Mouse (Mus musculus) lung, embryonic 14.5 days (tissue): ENCODE measurements around the gene Ptcra. TPM values are rescaled to one million over a fixed set of nuclear protein-coding genes. Genes with fewer than 3 reads are reported as not detected.

ENCODE experiments used
- ATAC-seq: fragments of 200-750 bp; cut with Nextera tagmentation; 2 replicates; pipeline ENCODE4 v1.8.0; 2017; ENCODE audit warnings: mild to moderate bottlenecking, moderate TSS enrichment, moderate library complexity; ENCODE audit not compliant: insufficient read depth
- DNase-seq: peaks from one replicate; pipeline ENCODE4 v3.0.0-alpha.2; 2015
- H3K27ac ChIP-seq: fragments of 300-500 bp; sonication (generic); 2 replicates; pipeline ENCODE4 v1.5.1; 2014; ENCODE audit warnings: low read depth, mild to moderate bottlenecking, moderate library complexity
- H3K27me3 ChIP-seq: fragments of 300-500 bp; sonication (generic); 2 replicates; pipeline ENCODE4 v1.6.1; 2014; ENCODE audit warnings: low read length, control low read depth; ENCODE audit not compliant: insufficient read depth
- H3K36me3 ChIP-seq: fragments of 300-500 bp; sonication (generic); 2 replicates; pipeline ENCODE4 v1.6.1; 2014; ENCODE audit warnings: control low read depth; ENCODE audit not compliant: insufficient read depth
- H3K4me1 ChIP-seq: fragments of 300-500 bp; sonication (generic); 2 replicates; pipeline ENCODE4 v1.6.1; 2014; ENCODE audit warnings: antibody characterized with exemption, control low read depth; ENCODE audit not compliant: insufficient read depth
- H3K4me2 ChIP-seq: fragments of 300-500 bp; sonication (generic); 2 replicates; pipeline ENCODE4 v1.6.1; 2014; ENCODE audit warnings: mild to moderate bottlenecking
- H3K4me3 ChIP-seq: fragments of 300-500 bp; sonication (generic); 2 replicates; pipeline ENCODE4 v1.5.1; 2014; ENCODE audit warnings: low read depth, low read length
- H3K9ac ChIP-seq: fragments of 300-500 bp; sonication (generic); 2 replicates; pipeline ENCODE4 v1.6.1; 2014
- H3K9me3 ChIP-seq: fragments of 300-500 bp; sonication (generic); 2 replicates; pipeline ENCODE4 v1.6.1; 2016; ENCODE audit warnings: low read depth, low read length, control low read depth
- CTCF ChIP-seq: IDR thresholded peaks from 2 replicates; pipeline ENCODE4 v1.5.1; 2016; ENCODE audit warnings: antibody characterized with exemption, low read depth
- WGBS: fragments of 180-500 bp; shearing (Covaris S2); extraction: QIAGEN DNeasy Blood & Tissue Kit; methylation state at CpG from one replicate; pipeline ENCODE4 v1.1.7; 2014; 5-methylcytosine and 5-hydroxymethylcytosine counted together
- polyA plus RNA-seq: library from polyadenylated mRNA; unstranded; fragments of >200 nt; fragmentation: Nextera tagmentation; extraction: Ambion mirVana; gene quantifications from 2 replicates; pipeline ENCODE4 v1.2.1, GENCODE M21; 2014

Gene Ptcra
- 0.24 and 0.37 TPM in 2 replicates for polyA plus RNA-seq

GRCm38 (mm10) chr17:46763544-46763943, at the start of gene Ptcra:
TSS of gene Ptcra (minus strand) at chr17:46763712.
- Histone ChIP-seq H3K4me2 (no peak within 1 kb of the TSS), H3K4me3 (no peak within 1 kb of the TSS), H3K9ac (no peak within 1 kb of the TSS), H3K27me3 (no peaks in the 10 kb centered on the region), H3K4me1 (no peaks in the 10 kb centered on the region), H3K36me3 (no peaks in the 10 kb centered on the region), H3K27ac (no peak within 1 kb of the TSS), H3K9me3 (no peaks in the 10 kb centered on the region)
- 83% methylated on average over 2 of the region's 2 CpGs for WGBS
- ATAC-seq (no peak), DNase-seq (no peak)
- no peak for TF ChIP-seq CTCF

GRCm38 (mm10) chr17:46812442-46812841, 48.9 kb upstream of the Ptcra start:
- no peak for TF ChIP-seq CTCF
- ATAC-seq: no peak
- H3K4me1 ChIP-seq: no peaks in the 10 kb centered on the region
- no peaks in the 10 kb centered on the region for H3K9me3 ChIP-seq
- no peak overlapping the region for H3K4me3 ChIP-seq
- H3K9ac ChIP-seq: no peak overlapping the region
- H3K36me3 ChIP-seq: peaks cover 43% of the 10 kb centered on the region
- DNase-seq: no peak
- H3K27me3 ChIP-seq: no peaks in the 10 kb centered on the region
- WGBS: 76% methylated on average over 1 of the region's 1 CpGs
- H3K27ac ChIP-seq: no peak overlapping the region
- no peak overlapping the region for H3K4me2 ChIP-seq

GRCm38 (mm10) chr17:46810672-46811071, 47.2 kb upstream of the Ptcra start:
- Histone ChIP-seq H3K4me3 (no peak overlapping the region), H3K4me1 (no peaks in the 10 kb centered on the region), H3K9me3 (no peaks in the 10 kb centered on the region), H3K27ac (no peak overlapping the region), H3K27me3 (no peaks in the 10 kb centered on the region), H3K4me2 (no peak overlapping the region), H3K36me3 (peaks cover 60% of the 10 kb centered on the region), H3K9ac (no peak overlapping the region)
- no peak for ATAC-seq
- TF ChIP-seq CTCF: no peak
- WGBS: 93% methylated on average over 3 of the region's 3 CpGs
- DNase-seq: no peak

- Histone ChIP-seq H3K36me3 (peaks cover 63% of the 10 kb centered on the region), H3K9ac (no peak overlapping the region), H3K27me3 (no peaks in the 10 kb centered on the region), H3K4me2 (no peak overlapping the region), H3K9me3 (no peaks in the 10 kb centered on the region), H3K4me3 (no peak overlapping the region), H3K4me1 (no peaks in the 10 kb centered on the region), H3K27ac (no peak overlapping the region)
- no peak for ATAC-seq
- 83% methylated on average over 6 of the region's 6 CpGs for WGBS
- TF ChIP-seq CTCF: no peak
- DNase-seq: no peak
Observed at GRCm38 (mm10) chr17:46809131-46809830, 45.8 kb upstream of the Ptcra start.

GRCm38 (mm10) chr17:46808376-46808775, 44.9 kb upstream of the Ptcra start:
- H3K9ac ChIP-seq: no peak overlapping the region
- H3K27ac ChIP-seq: no peak overlapping the region
- H3K4me1 ChIP-seq: no peaks in the 10 kb centered on the region
- no peak for ATAC-seq
- H3K36me3 ChIP-seq: peaks cover 58% of the 10 kb centered on the region
- H3K9me3 ChIP-seq: no peaks in the 10 kb centered on the region
- no peak for DNase-seq
- WGBS: 89% methylated on average over 10 of the region's 10 CpGs
- H3K27me3 ChIP-seq: no peaks in the 10 kb centered on the region
- no peak for TF ChIP-seq CTCF
- no peak overlapping the region for H3K4me2 ChIP-seq
- no peak overlapping the region for H3K4me3 ChIP-seq

- TF ChIP-seq CTCF: no peak
Observed at GRCm38 (mm10) chr17:46801761-46802160, 38.2 kb upstream of the Ptcra start.

GRCm38 (mm10) chr17:46799680-46800079, 36.2 kb upstream of the Ptcra start:
- H3K27me3 ChIP-seq: no peaks in the 10 kb centered on the region
- no peaks in the 10 kb centered on the region for H3K9me3 ChIP-seq
- WGBS: 74% methylated on average over 10 of the region's 10 CpGs
- TF ChIP-seq CTCF: no peak
- H3K4me1 ChIP-seq: no peaks in the 10 kb centered on the region
- H3K4me2 ChIP-seq: no peak overlapping the region
- DNase-seq (no peak), ATAC-seq (no peak)
- no peak overlapping the region for H3K9ac ChIP-seq
- H3K4me3 ChIP-seq: no peak overlapping the region
- no peak overlapping the region for H3K27ac ChIP-seq
- peaks cover 24% of the 10 kb centered on the region for H3K36me3 ChIP-seq

More at GRCm38 (mm10) chr17:46801761-46802160, 38.2 kb upstream of the Ptcra start:
- no peak overlapping the region for H3K4me3 ChIP-seq
- H3K9ac ChIP-seq: no peak overlapping the region
- peaks cover 37% of the 10 kb centered on the region for H3K36me3 ChIP-seq
- H3K4me1 ChIP-seq: no peaks in the 10 kb centered on the region
- no peak overlapping the region for H3K27ac ChIP-seq
- H3K4me2 ChIP-seq: no peak overlapping the region
- no peaks in the 10 kb centered on the region for H3K27me3 ChIP-seq
- WGBS: 72% methylated on average over 6 of the region's 6 CpGs
- no peaks in the 10 kb centered on the region for H3K9me3 ChIP-seq
- ATAC-seq (no peak), DNase-seq (no peak)
